Mouse (Mus musculus) erythroid progenitor cell, adult 5-6 weeks (primary cell): ENCODE data around the gene Plp2. TPM values are rescaled to one million over a fixed set of nuclear protein-coding genes. Genes with fewer than 3 reads are reported as not detected.
"Not testable (repeated sequence)": the region's sequence is repeated elsewhere in the genome, so short reads cannot be mapped to it uniquely, and the experiment has no call there.

Source experiments
- ATAC-seq: replicated peaks from 2 replicates; pipeline ENCODE4 v1.8.0; 2016; ENCODE audit warnings: moderate number of reproducible peaks, mild to moderate bottlenecking, moderate TSS enrichment, inconsistent platforms; ENCODE audit not compliant: poor library complexity, low FRiP score, severe bottlenecking
- total RNA-seq, 2 experiments: library from RNA; stranded (forward) in 1 of 2; stranded (reverse) in 1 of 2; fragments of 150-400 nt in 1 of 2; fragments of 186-747, 209-891 nt in 1 of 2; gene quantifications; 2 replicates each; pipeline versions ENCODE4 v1.2.3 to v1.2.4; 2015 to 2017; ENCODE audit warnings: low replicate concordance in 2 of 2

Plp2 gene
- total RNA-seq (2015; ENCODE audit: low replicate concordance) (64.6 and 96.2 TPM in 2 replicates), total RNA-seq (2017; ENCODE audit: low replicate concordance) (9.6 and 18.7 TPM in 2 replicates)

- ATAC-seq = no peak; the same call in 1 of the 2 replicates
Observed at GRCm38 (mm10) chrX:7670921-7671623, at the start of gene Plp2. TSS of gene Plp2 (minus strand) at chrX:7671390.

- ATAC-seq = not testable (repeated sequence)
Observed at GRCm38 (mm10) chrX:7716058-7716457, 44.9 kb upstream of the Plp2 start.

- ATAC-seq = peak; percentile 98
Observed at GRCm38 (mm10) chrX:7714135-7714899, 43.1 kb upstream of the Plp2 start, which contains the start of gene Wdr45. TSS of gene Wdr45 (plus strand) at chrX:7714333.

GRCm38 (mm10) chrX:7713764-7714134, 42.6 kb upstream of the Plp2 start:
- ATAC-seq = peak; percentile 52; the same call in 1 of the 2 replicates

- ATAC-seq = peak; percentile 100
Observed at GRCm38 (mm10) chrX:7696954-7697381, 25.8 kb upstream of the Plp2 start, which contains the start of gene Gpkow. TSS of gene Gpkow (plus strand) at chrX:7697131.

- ATAC-seq = peak; percentile 3; the same call in 1 of the 2 replicates
Observed at GRCm38 (mm10) chrX:7696520-7696919, 25.3 kb upstream of the Plp2 start.

- ATAC-seq = no peak
Observed at GRCm38 (mm10) chrX:7692862-7693261, 21.7 kb upstream of the Plp2 start.

GRCm38 (mm10) chrX:7690486-7690885, 19.3 kb upstream of the Plp2 start:
- ATAC-seq = no peak

GRCm38 (mm10) chrX:7688321-7688720, 17.1 kb upstream of the Plp2 start:
- no peak for ATAC-seq

GRCm38 (mm10) chrX:7680864-7681263, 9.7 kb upstream of the Plp2 start, which contains the start of gene Magix:
TSS of gene Magix (minus strand) at chrX:7681251.
- ATAC-seq = no peak

GRCm38 (mm10) chrX:7680057-7680412, 8.8 kb upstream of the Plp2 start:
- no peak for ATAC-seq

GRCm38 (mm10) chrX:7679405-7680056, 8.3 kb upstream of the Plp2 start:
- peak; percentile 99 for ATAC-seq

GRCm38 (mm10) chrX:7678986-7679385, 7.8 kb upstream of the Plp2 start:
- ATAC-seq = no peak

- no peak for ATAC-seq
Observed at GRCm38 (mm10) chrX:7675001-7675380, 3.8 kb upstream of the Plp2 start.

GRCm38 (mm10) chrX:7674284-7675000, 3.3 kb upstream of the Plp2 start:
- ATAC-seq = no peak

GRCm38 (mm10) chrX:7673578-7674281, 2.5 kb upstream of the Plp2 start:
- no peak for ATAC-seq

- ATAC-seq = no peak
Observed at GRCm38 (mm10) chrX:7672739-7673138, 1.5 kb upstream of the Plp2 start.

GRCm38 (mm10) chrX:7670390-7670881, 754 bp downstream of the Plp2 start:
- ATAC-seq = peak; percentile 83
